Mouse (Mus musculus): ENCODE results near the gene Inava.

GRCm38 (mm10) chr1:136170109-136170508, 64.0 kb downstream of the Inava start:
- peak; percentile 98 for TF ChIP-seq CTCF (conservative IDR thresholded peaks at IDR 0.05; ENCODE audit: insufficient read depth, insufficient read length, low read depth, low read length)
- no peak for TF ChIP-seq POLR2A (IDR thresholded peaks at IDR 0.05; ENCODE audit: low read depth, low read length)

Data from kidney, adult 2 months (tissue).